Mouse (Mus musculus) stomach, postnatal 0 days (tissue): ENCODE measurements around the gene Tm9sf4.

Experiments
- CTCF ChIP-seq: IDR thresholded peaks from 2 replicates; pipeline ENCODE4 v1.5.1; 2016; ENCODE audit warnings: antibody characterized with exemption, low read depth, mild to moderate bottlenecking, moderate library complexity
- EP300 ChIP-seq: optimal IDR thresholded peaks from 2 replicates; pipeline ENCODE3; 2016; ENCODE audit warnings: antibody characterized with exemption

GRCm38 (mm10) chr2:153122701-153123100 is 38.4 kb upstream of the Tm9sf4 start:
- TF ChIP-seq CTCF (no peak), EP300 (no peak)
